Mouse (Mus musculus) thymus, postnatal 36 days (tissue): ENCODE results near the gene Hils1.
"Not testable (repeated sequence)": the region's sequence is repeated elsewhere in the genome, so short reads cannot be mapped to it uniquely, and the experiment has no call there.

Source experiments
- DNase-seq, 2 experiments: peaks; one replicate each; pipeline ENCODE4 v3.0.0; 2022; ENCODE audit warnings: mixed read lengths in 2 of 2

Hils1 gene

DNA sequence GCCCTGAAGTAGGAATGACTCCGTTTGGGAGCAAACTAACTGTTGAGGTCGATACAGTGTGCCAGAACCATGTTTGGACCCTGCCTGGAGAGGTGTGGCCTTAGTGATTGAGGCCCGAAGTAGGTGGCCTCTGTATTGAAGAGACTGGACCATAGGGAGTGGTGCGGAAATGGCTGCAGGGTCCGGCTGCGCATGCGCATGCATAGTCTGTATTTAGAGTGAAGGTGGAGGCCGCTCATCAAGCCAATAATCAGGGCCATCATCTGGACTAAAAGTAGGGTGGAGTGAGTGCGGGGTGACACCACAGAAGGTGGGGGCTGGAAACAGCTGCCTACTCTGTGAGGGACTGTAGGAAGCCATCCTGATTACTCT lies 9.7 kb upstream of the Hils1 start:
- no peak for DNase-seq

DNA sequence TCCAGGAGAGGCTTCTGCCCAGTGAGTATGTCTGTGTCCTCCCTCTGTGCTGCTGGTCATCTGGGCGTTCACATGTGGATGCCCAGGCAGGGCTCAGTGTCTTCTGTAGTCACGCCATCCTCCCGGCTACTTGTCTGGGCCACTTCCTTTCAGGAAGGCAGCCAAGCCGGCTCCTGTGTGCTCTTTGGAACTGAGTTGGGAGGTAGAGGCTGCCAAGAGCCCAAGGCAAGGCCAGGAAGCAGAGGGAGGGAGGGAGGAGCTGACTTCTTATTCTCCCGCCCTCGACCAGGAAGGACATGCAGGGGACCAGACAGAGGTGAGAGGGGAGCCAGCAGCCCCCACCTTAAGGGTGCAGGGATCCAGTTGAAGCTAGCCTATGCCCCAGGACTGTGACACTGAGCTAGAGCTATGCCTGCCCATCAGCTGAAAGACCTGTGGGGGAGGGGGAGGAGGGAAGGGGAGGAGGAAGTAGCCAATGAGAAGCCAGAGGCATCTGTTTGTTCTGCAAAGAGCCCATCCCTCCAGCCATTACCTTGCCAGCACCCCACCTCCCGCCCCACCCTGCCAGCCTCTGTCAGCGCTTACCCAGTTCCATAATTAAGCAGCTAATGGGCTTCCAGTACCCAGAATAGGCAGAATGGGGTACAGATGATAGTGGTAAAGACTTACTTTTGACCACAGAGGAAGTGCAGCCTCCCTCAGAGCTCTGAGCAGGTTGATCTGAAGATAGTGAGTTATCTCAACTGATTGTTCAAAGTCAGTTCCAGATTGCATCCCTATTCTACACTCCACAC lies 9.1 kb upstream of the Hils1 start:
- DNase-seq, result no peak

DNA sequence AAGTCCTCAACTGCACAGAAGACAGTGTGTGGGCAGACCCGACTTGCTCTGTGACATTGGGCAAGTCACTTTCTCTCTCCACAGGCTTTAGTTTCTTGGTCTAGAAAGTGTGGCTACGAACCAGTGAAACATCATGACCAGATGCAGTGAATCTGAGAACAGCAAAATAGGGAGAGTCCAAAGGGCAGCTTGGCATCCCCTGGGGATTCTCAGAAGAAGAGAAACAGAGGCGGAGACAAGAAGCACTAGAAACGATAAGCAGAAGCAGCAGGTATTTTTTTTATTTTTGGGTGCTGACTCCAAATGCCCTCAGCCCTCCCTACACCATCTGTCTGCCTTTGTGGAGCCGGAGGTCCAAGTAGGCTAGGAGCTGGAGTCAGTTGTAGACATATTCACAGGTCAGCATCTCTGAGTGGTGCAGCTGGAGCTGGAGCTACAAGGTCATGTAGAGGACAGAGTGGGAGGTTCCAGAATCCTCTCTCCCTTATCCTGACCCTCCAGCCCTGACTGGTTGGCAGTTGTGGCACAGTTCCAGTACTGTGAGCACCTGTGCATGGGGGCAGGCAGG lies 4.8 kb upstream of the Hils1 start:
- no peak for DNase-seq

DNA sequence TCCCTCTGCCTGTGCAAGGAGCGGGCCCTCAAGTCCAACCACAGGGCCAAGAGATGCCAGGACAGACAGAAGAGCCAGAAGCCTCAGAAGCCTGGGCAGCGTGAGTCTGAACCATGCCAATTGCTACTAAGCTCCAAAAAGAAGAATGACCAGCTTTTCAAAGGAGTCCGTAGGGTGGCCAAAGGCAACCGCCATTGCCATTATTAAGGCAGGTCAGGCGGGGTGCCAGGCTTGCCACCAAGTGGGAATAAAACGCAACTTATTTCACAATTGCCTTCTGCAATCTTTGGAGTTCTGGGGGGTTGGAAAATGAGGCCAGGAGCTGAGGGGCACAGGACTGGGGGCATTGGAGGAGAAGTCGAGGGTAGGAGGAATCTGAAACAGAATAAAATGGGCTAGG lies 794 bp downstream of the Hils1 start:
- DNase-seq, result no peak

DNA sequence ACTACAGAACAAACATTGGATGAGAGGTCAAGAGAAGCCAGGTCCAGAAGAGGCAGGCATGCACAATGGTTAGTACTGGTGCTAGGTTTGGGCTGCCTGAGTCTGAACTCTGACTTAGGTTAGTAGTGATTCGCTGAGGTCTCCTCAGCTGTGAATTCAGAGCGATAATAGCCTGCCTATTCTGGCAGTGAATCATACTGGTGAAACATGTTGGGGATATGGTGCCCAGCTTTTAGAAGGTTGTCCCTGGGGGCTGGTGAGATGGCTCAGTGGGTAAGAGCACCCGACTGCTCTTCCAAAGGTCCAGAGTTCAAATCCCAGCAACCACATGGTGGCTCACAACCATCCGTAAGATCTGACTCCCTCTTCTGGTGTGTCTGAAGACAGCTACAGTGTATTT lies 2.3 kb downstream of the Hils1 start:
- DNase-seq, result not testable (repeated sequence)

DNA sequence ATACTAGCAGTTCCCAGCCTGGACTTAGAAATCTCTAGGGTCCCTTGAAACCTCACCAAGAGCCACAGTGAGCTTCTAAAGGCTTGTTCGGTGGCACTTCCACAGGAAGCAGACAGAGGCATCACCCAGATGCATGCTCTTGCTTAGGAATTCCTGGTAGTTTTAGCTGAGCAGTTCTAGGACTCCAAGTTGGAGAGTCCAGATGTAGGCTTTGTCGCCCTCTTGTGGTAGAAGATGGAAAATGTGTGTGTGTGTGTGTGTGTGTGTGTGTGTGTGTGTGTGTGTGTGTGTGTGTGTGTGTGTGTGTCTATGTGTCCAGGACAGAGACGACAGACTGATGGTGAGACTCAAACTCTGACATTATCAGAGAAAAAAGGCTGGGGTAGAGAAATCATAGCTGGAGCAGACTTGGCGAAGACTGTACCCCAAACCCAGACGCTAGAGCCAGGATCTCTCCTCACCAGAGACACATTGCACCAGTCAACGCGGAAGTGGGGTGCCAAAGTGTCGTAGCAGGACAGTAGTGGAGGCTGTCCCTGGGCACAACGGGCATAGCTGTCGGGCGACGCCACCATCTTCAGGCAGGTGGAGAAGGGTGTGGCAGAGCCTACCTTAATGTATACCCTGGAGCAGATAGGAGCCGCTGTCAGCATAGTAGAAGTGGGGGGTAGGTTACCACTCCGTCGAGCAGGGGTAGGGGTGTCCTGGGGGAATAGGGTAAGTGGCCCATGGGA lies 3.0 kb downstream of the Hils1 start:
- DNase-seq, result peak; percentile 37 to 52

DNA sequence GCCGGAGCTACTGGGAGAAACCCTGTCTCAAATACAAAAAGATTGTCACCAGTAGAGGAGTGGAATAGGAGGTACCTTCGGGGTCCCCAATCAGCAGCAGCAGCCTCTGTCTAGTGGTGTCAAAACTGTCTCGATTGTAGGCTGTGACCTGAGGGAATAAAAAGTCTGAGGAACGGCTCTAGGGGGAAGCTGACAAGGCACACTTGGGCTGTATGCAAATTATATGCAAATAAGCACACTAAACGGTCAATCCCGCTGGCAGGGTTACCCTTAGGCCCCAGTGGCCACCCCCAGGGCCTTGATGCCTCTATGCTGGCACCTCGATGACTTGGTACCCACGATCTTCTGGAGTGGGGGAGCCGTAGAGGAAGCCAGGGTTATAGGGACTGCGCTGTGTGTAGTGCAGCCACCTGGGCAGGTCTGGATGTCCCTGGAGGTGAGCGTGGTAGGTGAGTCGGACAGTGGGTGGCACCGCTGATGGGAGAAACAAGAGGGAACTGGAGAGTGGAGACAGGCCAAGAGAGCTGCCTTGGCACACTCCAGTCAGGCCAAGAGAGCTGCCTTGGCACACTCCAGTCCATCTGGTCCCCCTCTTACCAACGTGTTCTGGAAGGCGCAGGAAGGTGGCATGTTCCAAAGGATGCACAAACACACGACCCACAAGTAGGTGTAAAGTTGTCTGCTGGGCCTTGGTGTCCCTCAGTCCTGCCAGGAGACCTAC lies 4.7 kb downstream of the Hils1 start:
- DNase-seq, result no peak

DNA sequence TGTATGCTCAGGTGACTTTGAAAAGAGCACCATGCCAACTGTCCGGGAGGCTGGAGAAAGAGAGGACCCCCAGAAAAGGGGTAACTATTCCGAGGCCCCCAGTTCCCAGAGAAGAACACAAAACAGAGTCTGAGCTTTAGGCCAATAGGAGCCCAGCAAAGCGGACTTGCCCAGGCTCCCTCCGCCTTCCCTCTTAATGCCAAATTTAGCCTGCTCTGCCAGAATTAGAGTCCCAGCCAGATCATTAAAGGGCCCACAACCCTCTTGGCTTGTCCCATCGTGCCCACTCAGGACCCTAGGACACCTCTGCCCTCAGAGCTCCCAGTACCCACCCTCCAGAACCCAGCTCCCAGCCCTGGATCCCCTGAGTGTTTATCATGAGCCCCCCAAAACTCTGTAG lies 5.5 kb downstream of the Hils1 start:
- no peak for DNase-seq

DNA sequence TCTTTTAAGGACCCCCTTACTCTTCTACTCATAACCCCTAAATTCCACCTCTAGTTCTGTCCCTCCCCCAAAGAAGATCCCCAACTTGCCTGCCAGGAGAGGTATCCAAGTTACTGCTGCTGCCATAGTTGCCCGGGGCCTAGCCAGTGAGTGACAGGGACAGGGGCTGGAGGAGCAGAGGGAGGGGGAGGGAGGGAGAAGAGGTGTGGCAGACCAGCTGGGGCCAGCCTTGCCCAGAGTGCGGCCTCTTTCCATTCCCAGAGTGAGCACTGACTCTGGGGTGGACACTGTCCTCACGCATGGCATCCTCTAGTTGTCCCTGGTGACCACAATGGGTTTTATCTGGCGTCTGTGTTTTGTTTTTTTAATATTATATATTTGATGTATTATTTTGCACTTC lies 5.9 kb downstream of the Hils1 start:
- DNase-seq, result no peak

DNA sequence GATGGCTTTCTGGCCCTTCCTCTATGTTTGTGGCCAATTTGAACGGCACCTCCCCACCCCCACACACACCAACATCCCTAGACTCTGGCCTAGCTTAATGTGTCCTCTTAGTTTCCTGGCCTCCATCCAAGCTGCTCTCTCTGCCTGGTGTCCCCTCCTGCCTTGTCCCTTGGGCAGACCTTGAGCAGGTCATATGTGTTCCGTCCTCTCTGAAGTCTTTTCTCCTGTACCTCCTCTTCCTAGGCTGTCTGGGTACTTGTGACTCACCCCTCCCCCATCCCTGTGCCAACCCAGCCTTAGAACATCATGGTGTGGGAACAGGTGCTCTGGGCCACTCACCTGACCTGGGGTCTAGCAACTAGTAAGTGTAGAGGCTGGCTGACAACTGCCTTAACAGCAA lies 7.6 kb downstream of the Hils1 start:
- DNase-seq, result no peak

DNA sequence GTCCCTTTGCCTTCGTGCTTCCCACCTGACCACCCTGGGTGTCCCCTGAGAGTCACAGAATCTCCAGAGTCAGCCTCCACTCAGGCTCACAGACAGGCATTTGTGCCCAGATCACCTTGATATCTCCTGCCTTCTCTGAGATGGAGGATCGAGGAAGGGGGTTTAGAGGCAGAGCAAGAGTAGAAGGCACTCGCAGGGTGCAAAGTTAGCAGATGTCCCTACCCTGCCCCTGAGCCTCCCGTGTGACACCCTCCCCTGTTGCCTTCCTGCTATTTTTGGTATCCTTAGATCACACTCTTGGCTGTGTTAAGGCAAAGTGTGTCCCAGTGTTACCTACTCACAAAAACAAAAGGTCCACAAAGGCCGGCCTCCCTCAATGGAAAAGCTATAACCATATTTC lies 8.8 kb downstream of the Hils1 start, which contains the start of gene Sgca:
Gene Sgca, minus strand, starts transcription at position 129 of the 400 bp plus-strand sequence.
- no peak for DNase-seq

DNA sequence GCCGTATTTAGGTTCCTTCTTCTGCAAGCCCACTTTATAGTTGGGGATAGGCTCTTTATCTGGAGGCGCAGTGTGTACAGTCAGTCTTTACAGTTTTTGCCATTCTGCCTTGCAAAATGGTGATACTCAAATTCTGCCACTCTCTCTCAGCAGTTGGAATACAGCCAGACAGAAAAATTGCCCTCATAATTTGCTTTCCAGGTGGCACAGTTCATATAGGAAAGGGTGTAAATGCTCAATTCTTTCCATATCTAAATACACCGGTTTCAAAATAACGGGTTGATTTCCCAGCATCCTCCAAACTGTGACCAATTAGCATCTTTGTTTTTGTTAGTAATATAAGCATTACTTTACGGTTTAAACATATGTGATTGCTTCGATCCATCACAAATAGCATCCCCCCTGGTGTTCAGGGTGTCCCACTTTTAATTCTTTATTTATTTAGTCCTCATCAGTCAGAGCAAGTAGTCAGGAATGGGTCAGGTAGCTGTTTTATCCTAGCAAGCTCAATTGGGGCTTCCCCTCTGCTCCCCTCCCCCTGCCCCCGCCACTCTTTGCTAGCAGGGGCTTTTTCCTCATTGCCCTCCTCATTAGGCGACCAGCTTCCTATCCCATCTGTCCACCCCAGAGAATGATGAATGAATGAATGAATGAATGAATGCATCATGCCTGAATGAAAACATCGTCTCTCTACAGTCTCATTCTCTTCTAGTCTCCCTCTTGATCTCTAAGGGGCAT lies 11.0 kb downstream of the Hils1 start:
- DNase-seq, result no peak

DNA sequence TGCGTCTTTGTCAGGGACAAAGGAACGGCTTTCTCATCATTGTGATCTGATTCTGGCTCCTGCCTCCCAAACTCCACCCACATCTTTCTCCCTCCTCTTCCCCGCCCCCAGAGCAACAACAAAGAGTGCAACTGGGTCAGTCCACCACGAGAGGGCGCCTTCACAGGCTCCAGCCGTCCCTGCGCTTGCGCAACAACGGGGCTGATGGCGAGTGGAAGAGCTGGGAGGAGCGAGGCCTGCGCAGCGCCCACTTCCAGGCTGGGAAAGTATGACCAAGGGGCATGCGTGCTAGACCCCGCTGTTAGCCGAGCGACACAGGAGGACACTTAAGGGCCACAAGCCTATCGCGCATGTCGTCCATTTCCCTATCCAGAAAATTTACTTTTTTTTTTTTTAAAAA lies 11.6 kb downstream of the Hils1 start:
- peak; percentile 94 to 95 for DNase-seq

DNA sequence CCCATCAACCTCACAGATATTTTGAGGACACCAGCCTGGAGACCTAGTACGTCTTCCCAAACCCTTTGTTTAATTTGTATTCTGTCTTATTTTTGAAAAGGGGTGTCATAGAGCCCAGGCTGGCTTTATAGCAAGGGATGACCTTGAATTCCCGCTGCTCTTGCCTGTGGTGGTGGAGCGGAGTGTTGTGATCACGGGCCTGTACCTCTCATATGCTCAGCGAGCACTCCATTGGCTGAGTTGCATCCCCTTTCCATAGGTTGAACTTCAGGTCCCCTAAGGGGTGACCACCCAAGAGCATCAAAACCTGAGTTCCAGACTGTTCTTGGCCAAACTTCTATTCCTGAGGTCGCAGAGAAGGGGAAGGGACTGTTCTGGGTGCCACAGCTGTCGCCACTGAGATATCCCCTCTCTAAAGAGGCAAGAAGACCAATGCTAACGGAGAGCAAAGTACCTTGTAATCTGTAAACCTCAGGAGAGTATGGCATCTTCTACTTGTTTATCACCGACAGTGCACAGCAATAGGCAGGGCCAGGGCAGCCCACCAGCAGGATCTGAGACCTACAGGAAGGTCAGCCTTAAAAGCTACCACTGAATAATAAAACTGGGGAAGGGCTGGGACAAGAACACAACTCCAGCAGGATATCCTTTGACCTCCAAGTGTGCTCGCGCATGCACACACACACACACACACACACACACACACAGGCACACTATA lies 12.2 kb downstream of the Hils1 start:
- no peak for DNase-seq

DNA sequence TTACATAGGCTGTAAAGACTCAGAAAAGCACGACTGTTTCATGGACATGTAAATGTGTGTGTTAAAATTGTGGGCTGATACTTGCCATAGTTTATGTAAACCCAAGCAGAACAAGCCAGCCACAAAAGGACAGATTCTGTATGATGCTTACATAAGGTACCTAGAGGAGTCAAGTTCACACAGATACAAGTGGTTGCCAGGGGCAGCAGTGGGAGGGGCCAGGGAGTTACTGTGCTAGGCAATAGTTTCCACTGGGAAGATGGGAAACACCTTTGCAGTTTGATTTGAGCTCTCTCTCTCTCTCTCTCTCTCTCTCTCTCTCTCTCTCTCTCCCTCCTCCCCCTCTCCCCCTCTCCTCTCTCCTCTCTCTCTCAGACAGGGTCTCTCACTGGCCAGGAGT lies 17.7 kb downstream of the Hils1 start:
- DNase-seq, result no peak

DNA sequence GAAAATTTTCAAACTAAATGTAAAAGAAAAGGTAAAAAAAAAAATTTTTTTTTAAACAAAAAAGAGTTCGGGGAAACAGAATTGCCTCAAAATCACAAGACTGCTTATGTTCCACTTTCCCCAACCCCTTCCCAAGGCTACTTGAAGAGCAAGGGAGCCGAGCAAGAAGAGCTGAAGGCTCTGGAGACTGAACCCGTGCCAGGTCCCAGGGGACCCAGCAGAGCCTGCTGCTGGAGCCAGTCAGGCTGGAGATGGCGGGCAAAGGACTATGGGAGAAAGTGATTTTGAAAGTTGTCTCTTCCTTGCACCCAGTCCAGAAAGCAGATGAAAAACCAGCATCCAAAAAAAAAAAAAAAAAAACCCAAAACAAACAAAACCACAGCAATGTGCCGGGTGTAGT lies 18.4 kb downstream of the Hils1 start:
- no peak for DNase-seq

DNA sequence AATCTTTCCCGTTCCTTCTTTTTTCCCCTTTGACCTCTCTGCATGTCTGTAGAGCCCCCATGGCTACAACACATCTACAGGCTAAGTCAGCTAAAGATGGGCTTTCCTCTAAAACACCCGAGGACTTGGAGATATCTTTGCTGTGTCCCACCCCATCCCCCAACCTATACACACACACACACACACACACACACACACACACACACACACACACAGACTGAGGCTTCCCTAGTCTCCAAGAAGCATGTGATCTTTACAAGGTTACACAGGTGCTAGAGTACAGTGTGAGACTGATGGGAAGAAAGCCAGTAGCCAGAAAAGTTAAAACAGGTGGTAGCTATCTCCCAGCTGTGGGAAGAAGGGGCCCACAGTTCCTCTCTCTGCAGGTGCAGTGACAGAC lies 19.0 kb downstream of the Hils1 start:
- peak in 1 of 2 experiments; percentile 35 for DNase-seq

DNA sequence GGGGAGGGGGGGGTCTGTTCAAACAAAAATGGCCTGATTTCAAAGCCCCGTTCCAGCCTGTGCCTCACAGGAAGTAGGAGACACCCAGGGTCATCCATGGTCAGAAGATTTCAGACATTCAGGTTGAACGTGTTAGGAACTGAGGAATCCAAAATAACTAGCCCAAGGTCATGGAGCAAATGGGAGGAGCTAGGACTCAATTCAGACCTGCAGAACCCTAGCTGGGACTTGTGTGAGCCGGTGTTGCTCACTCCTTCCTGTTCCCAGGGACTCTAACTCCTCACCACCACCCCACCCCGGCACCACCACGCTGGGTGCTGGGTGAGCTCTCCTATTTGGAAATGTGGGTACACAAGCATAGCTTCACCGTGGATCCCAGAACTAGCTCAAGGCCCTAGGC lies 19.9 kb downstream of the Hils1 start:
- peak in 1 of 2 experiments; percentile 26 for DNase-seq

DNA sequence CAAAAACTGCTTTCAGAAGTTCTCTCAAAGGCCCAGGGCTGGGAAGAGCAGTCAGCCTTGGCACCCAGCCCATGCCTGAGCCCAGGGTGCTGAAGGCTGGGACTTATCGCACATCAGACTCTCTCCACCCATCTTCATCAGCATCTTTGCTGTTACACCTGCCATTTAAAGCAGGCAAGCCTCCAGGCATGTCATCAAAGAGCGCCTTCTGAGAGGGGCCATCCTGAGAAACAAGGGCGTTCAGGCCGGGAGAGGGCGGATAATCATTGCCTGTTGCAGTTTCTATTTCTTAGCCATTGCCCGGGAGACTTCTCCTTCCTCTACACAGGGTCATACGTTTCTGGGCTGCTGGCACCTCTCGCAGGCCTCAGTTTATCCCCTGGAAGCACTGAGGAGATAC lies 20.5 kb downstream of the Hils1 start:
- DNase-seq, result no peak

DNA sequence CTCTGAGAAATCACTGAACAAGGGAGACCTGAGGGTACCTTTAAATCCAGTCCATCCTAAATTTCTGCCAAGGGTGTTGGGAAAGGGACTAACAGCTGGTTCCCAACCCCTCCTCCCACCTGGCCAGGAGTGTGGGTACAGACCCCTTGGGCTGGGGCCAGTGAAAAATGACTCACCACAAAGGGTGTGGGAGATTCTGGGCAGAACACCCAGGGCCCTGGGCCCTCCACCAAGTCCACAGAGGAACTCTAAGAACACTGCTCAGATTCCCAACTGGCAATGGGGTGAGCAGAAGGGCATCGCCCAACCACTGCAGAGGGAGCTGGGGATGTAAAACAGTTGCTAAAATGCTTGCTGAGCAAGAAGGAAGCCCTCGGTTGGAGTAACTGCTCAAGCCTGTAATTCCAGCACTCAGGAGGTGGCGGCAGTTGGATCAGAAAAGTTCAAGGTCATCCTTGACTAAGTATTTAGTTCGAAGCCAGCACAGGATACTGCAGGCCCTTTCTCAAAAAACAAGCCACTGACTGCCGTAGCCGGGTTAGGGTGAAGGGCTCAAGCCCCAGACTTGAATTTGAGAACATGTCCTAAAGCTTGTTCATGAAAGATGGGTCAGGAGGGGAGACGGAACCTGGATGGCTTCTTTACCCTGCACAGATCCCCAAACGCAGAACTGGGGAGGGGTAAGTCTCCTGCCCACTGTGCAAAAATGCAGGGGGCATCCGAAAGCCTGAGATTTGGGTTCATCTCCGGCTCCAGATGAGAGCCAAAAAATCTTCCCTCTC lies 21.6 kb downstream of the Hils1 start:
- DNase-seq, result peak in 1 of 2 experiments; percentile 30

DNA sequence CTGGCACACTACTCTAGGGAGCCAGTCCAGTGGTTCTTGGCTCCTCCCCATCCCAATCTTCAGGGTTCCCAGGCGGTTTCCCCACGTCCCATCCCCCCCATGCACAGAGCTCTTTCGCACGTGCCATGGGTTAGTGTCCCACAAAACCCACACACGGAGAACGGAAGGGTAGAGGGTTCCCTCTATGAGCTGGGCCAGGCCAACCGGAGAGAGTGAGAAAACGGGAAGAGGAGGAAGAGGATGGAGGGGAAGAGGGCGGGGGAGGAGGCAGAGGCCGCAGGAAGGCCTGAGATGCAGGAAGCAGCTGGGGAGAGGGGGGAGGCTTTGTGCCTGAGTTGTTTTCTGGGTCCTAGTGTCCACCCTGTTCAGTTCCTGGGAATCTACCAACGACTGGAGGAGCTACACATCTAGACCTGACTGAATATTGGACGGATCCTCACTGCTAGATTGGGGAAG lies 22.2 kb downstream of the Hils1 start:
- DNase-seq, result peak; percentile 76 to 84
